Mouse (Mus musculus) liver, embryonic 14.5 days (tissue): ENCODE measurements around the gene Tnrc18. TPM values are rescaled to one million over a fixed set of nuclear protein-coding genes. Genes with fewer than 3 reads are reported as not detected.

Source experiments
- ATAC-seq: fragments of 200-750 bp; cut with Nextera tagmentation; 2 replicates; pipeline ENCODE4 v1.8.0; 2017; ENCODE audit warnings: moderate number of reproducible peaks, mild to moderate bottlenecking, moderate library complexity; ENCODE audit not compliant: insufficient read depth
- DNase-seq, 3 experiments: peaks; one replicate each; pipeline ENCODE4 v3.0.0-alpha.2; 2012 to 2013; ENCODE audit warnings: low read depth in 3 of 3, low spot score in 3 of 3
- H3K27ac ChIP-seq: fragments of 300-500 bp; sonication (generic); 2 replicates; pipeline ENCODE4 v1.5.1; 2014; ENCODE audit warnings: moderate library complexity, mild to moderate bottlenecking, control low read depth, inconsistent platforms
- H3K27me3 ChIP-seq: fragments of 300-500 bp; sonication (generic); 2 replicates; pipeline ENCODE4 v1.6.1; 2014; ENCODE audit warnings: mild to moderate bottlenecking, low read length, moderate library complexity; ENCODE audit not compliant: control insufficient read depth, insufficient read depth
- H3K36me3 ChIP-seq: fragments of 300-500 bp; sonication (generic); replicated peaks from 2 replicates; pipeline ENCODE4 v1.6.1; 2014; ENCODE audit warnings: low read depth; ENCODE audit not compliant: control insufficient read depth, insufficient read depth
- H3K4me1 ChIP-seq, 2 experiments: fragments of 200-500 bp in 1 of 2; fragments of 300-500 bp in 1 of 2; sonication (generic) in 1 of 2; replicated peaks; 2 replicates each; pipeline ENCODE4 v1.6.1; 2012 to 2014; ENCODE audit warnings: antibody characterized with exemption in 1 of 2, inconsistent platforms in 1 of 2, low read length in 1 of 2; ENCODE audit not compliant: control insufficient read depth in 2 of 2, insufficient read depth in 2 of 2
- H3K4me2 ChIP-seq: fragments of 300-500 bp; sonication (generic); 2 replicates; pipeline ENCODE4 v1.6.1; 2014; ENCODE audit warnings: low read depth, mild to moderate bottlenecking, control low read depth, moderate library complexity
- H3K4me3 ChIP-seq, 2 experiments: fragments of 200-500 bp in 1 of 2; fragments of 300-500 bp in 1 of 2; sonication (generic) in 1 of 2; 2 replicates each; pipeline ENCODE4 v1.5.1; 2012 to 2014; ENCODE audit warnings: low read depth in 2 of 2, low read length in 2 of 2, mild to moderate bottlenecking in 2 of 2, control low read depth in 1 of 2, inconsistent platforms in 1 of 2, moderate library complexity in 1 of 2; ENCODE audit not compliant: insufficient read depth in 1 of 2
- H3K9ac ChIP-seq: fragments of 300-500 bp; sonication (generic); replicated peaks from 2 replicates; pipeline ENCODE4 v1.6.1; 2014; ENCODE audit warnings: mild to moderate bottlenecking, control low read depth, moderate library complexity
- H3K9me3 ChIP-seq: fragments of 300-500 bp; sonication (generic); 2 replicates; pipeline ENCODE4 v1.6.1; 2016; ENCODE audit warnings: low read length, mixed read lengths; ENCODE audit not compliant: control insufficient read depth
- CTCF ChIP-seq: IDR thresholded peaks from 2 replicates; pipeline ENCODE4 v1.5.1; 2016; ENCODE audit warnings: antibody characterized with exemption, low read depth, control low read depth
- EP300 ChIP-seq: IDR thresholded peaks from 2 replicates; pipeline ENCODE4 v1.6.1; 2016; ENCODE audit warnings: antibody characterized with exemption, low read depth
- WGBS: fragments of 180-500 bp; shearing (Covaris S2); extraction: QIAGEN DNeasy Blood & Tissue Kit; methylation state at CpG from one replicate; pipeline ENCODE4 v1.1.7; 2014; ENCODE audit not compliant: insufficient replicate concordance; 5-methylcytosine and 5-hydroxymethylcytosine counted together
- polyA plus RNA-seq, 2 experiments: library from polyadenylated mRNA; depleted of rRNA in 1 of 2; stranded (reverse) in 1 of 2; unstranded in 1 of 2; fragments of >200 nt; fragmentation: Nextera tagmentation in 1 of 2; extraction: Ambion mirVana in 1 of 2; gene quantifications; 2 replicates each; pipeline versions ENCODE4 v1.2.1 to v1.2.3; 2012 to 2014

Gene Tnrc18
- polyA plus RNA-seq, 2 experiments: 2.3 to 2.9 TPM

GRCm38 (mm10) chr5:142780579-142780978 is 36.9 kb downstream of the Tnrc18 start:
- H3K4me3 ChIP-seq: no peak overlapping the region
- ATAC-seq (peak; percentile 26; the same call in 1 of the 2 replicates), DNase-seq (no peak)
- no peaks in the 10 kb centered on the region for H3K4me1 ChIP-seq
- H3K27ac ChIP-seq: no peak overlapping the region
- no peaks in the 10 kb centered on the region for H3K36me3 ChIP-seq
- TF ChIP-seq EP300 (no peak), CTCF (no peak)
- H3K27me3 ChIP-seq: no peaks in the 10 kb centered on the region
- 76% methylated on average over 5 of the region's 5 CpGs for WGBS
- H3K9me3 ChIP-seq: no peaks in the 10 kb centered on the region
- no peak overlapping the region for H3K9ac ChIP-seq
- no peak overlapping the region for H3K4me2 ChIP-seq

GRCm38 (mm10) chr5:142778871-142779270 is 38.6 kb downstream of the Tnrc18 start:
- H3K27me3 ChIP-seq: no peaks in the 10 kb centered on the region
- WGBS: 64% methylated on average over 6 of the region's 6 CpGs
- ATAC-seq (no peak), DNase-seq (no peak)
- H3K36me3 ChIP-seq: no peaks in the 10 kb centered on the region
- no peak overlapping the region for H3K9ac ChIP-seq
- no peak overlapping the region for H3K27ac ChIP-seq
- no peaks in the 10 kb centered on the region for H3K9me3 ChIP-seq
- no peak overlapping the region for H3K4me2 ChIP-seq
- no peak overlapping the region for H3K4me3 ChIP-seq
- no peak for TF ChIP-seq CTCF
- no peak for TF ChIP-seq EP300
- H3K4me1 ChIP-seq: no peaks in the 10 kb centered on the region

GRCm38 (mm10) chr5:142778135-142778534 is 39.3 kb downstream of the Tnrc18 start:
- Histone ChIP-seq H3K4me1 (no peaks in the 10 kb centered on the region), H3K9me3 (no peaks in the 10 kb centered on the region), H3K27me3 (no peaks in the 10 kb centered on the region), H3K36me3 (0 out of 2 replicates have a peak, but pooled peaks cover 2% of the 10 kb centered on the region), H3K4me3 (no peak overlapping the region), H3K9ac (no peak overlapping the region), H3K4me2 (no peak overlapping the region), H3K27ac (no peak overlapping the region)
- no peak for DNase-seq
- ATAC-seq: no peak
- WGBS: 71% methylated on average over 8 of the region's 8 CpGs
- TF ChIP-seq EP300 (no peak), CTCF (no peak)

- DNase-seq (no peak), ATAC-seq (no peak)
- no peak overlapping the region for H3K4me3 ChIP-seq
- 81% methylated on average over 13 of the region's 13 CpGs for WGBS
- no peak overlapping the region for H3K27ac ChIP-seq
- TF ChIP-seq EP300 (no peak), CTCF (no peak)
- H3K36me3 ChIP-seq: peaks cover 3% of the 10 kb centered on the region
- peaks cover 0 to 2% of the 10 kb centered on the region in 2 experiments; a peak in 1 of 4 replicates for H3K4me1 ChIP-seq
- H3K4me2 ChIP-seq: no peak overlapping the region
- no peaks in the 10 kb centered on the region for H3K27me3 ChIP-seq
- H3K9me3 ChIP-seq: no peaks in the 10 kb centered on the region
- H3K9ac ChIP-seq: no peak overlapping the region
Observed at GRCm38 (mm10) chr5:142776080-142776479, 41.4 kb downstream of the Tnrc18 start.

- Histone ChIP-seq H3K27me3 (no peaks in the 10 kb centered on the region), H3K9me3 (no peaks in the 10 kb centered on the region), H3K4me2 (no peak overlapping the region), H3K4me1 (peaks cover 0 to 2% of the 10 kb centered on the region in 2 experiments; a peak in 1 of 4 replicates), H3K27ac (no peak overlapping the region), H3K36me3 (peaks cover 6% of the 10 kb centered on the region), H3K9ac (no peak overlapping the region), H3K4me3 (no peak overlapping the region)
- no peak for DNase-seq
- no peak for ATAC-seq
- TF ChIP-seq EP300 (no peak), CTCF (no peak)
- 80% methylated on average over 5 of the region's 5 CpGs for WGBS
Observed at GRCm38 (mm10) chr5:142774771-142775170, 42.7 kb downstream of the Tnrc18 start.
